8 mouse cellular contexts compared by ENCODE assay signal in the genomic region with DNA sequence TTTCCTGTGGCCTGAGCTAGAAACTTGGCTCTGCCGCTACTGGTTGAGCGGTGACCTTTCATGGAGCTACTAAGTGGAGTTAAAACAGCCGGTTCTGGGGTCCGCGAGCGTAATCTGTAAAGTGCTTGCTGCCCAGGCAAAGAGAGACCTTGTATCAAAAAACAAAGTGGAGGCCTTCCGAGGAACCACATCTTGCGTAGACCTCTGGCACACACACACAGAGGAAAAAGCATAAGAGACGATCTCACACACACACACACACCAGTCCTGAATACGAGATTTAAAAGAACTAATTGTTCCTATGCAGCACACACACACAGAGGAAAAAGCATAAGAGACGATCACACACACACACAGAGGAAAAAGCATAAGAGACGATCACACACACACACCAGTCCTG. TPM values are rescaled to one million over a fixed set of nuclear protein-coding genes. Genes with fewer than 3 reads are reported as not detected.
A peak's percentile ranks its signal among the peaks of the same experiment; 100 is the strongest.
DNase-seq lines count a peak whose midpoint lies in the region; ATAC-seq and TF ChIP-seq lines count a peak whose summit lies in the region.

No protein-coding gene starts in this region.

- peak overlapping the region; percentile 97 for H3K27ac ChIP-seq in spleen, adult 2 months (ENCODE audit: insufficient read depth, low read length)
- peak overlapping the region; percentile 87 for H3K27ac ChIP-seq in limb, embryonic 15.5 days
- H3K27ac ChIP-seq in stomach, embryonic 16.5 days (ENCODE audit: low read length), result peak overlapping the region; percentile 90

- peak overlapping the region; percentile 68 for H3K4me2 ChIP-seq in limb, embryonic 15.5 days
- H3K4me2 ChIP-seq in stomach, embryonic 16.5 days (ENCODE audit: low read depth, low read length), result peak overlapping the region; percentile 75

- TF ChIP-seq POLR2A in spleen, adult 2 months (IDR thresholded peaks at IDR 0.05; ENCODE audit: low read depth, low read length), result no peak

- no peak for TF ChIP-seq CTCF in spleen, adult 2 months (IDR thresholded peaks at IDR 0.05; ENCODE audit: extremely low read depth, insufficient read depth, insufficient read length, insufficient replicate concordance)

- peak overlapping the region; percentile 50 for H3K9ac ChIP-seq in limb, embryonic 15.5 days
- peak overlapping the region; percentile 79 for H3K9ac ChIP-seq in stomach, embryonic 16.5 days (ENCODE audit: low read length)

- DNase-seq in cerebellum, adult 9-11 months, result no peak
- DNase-seq in spleen, adult 2 months (ENCODE audit: low read depth in 1 of 2, low spot score in 2 of 2), result no peak
- DNase-seq in spleen, postnatal 4 days (ENCODE audit: low spot score in 2 of 2), result no peak
- DNase-seq in thymus, postnatal 14 days, result no peak
- no peak for DNase-seq in cerebellum, postnatal 10 days

- peak overlapping the region; percentile 48 for H3K4me3 ChIP-seq in spleen, adult 2 months (ENCODE audit: extremely low read depth, insufficient read depth, insufficient read length)
- H3K4me3 ChIP-seq in limb, embryonic 15.5 days, result peak overlapping the region; percentile 62
- H3K4me3 ChIP-seq in stomach, embryonic 16.5 days (replicated peaks; ENCODE audit: low read length), result peak overlapping the region; percentile 74

- H3K27me3 ChIP-seq in spleen, adult 2 months (ENCODE audit: control insufficient read depth, insufficient read depth, low read length), result no peaks in the 10 kb centered on the region
- H3K27me3 ChIP-seq in limb, embryonic 15.5 days, result no peaks in the 10 kb centered on the region
- H3K27me3 ChIP-seq in stomach, embryonic 16.5 days (ENCODE audit: control insufficient read depth, insufficient read depth, low read length), result no peaks in the 10 kb centered on the region

- H3K4me1 ChIP-seq in spleen, adult 2 months (ENCODE audit: control insufficient read depth, insufficient read depth, insufficient read length), result peaks cover 64% of the 10 kb centered on the region; the same call in 1 of the 2 replicates
- H3K4me1 ChIP-seq in limb, embryonic 15.5 days, result peaks cover 21% of the 10 kb centered on the region
- H3K4me1 ChIP-seq in stomach, embryonic 16.5 days (ENCODE audit: control insufficient read depth, insufficient read depth, low read length), result peaks cover 17% of the 10 kb centered on the region

- 0 out of 2 replicates have a peak, but pooled peaks have one; percentile 20 for ATAC-seq in cerebellum, adult (ENCODE audit: insufficient number of reproducible peaks, low FRiP score, low TSS enrichment)
- no peak for ATAC-seq in limb, embryonic 15.5 days (ENCODE audit: insufficient number of reproducible peaks, low FRiP score, low TSS enrichment, low read depth)
- peak; percentile 8; the same call in 1 of the 2 replicates for ATAC-seq in stomach, embryonic 16.5 days (ENCODE audit: insufficient read depth, low FRiP score)

- no peaks in the 10 kb centered on the region for H3K36me3 ChIP-seq in spleen, adult 2 months (ENCODE audit: control insufficient read depth, insufficient read depth, low read length)
- 0 out of 2 replicates have a peak, but pooled peaks cover under 1% of the 10 kb centered on the region for H3K36me3 ChIP-seq in limb, embryonic 15.5 days
- no peaks in the 10 kb centered on the region for H3K36me3 ChIP-seq in stomach, embryonic 16.5 days (ENCODE audit: control insufficient read depth, insufficient read depth, low read length)

- no peaks in the 10 kb centered on the region for H3K9me3 ChIP-seq in limb, embryonic 15.5 days
- H3K9me3 ChIP-seq in stomach, embryonic 16.5 days (replicated peaks; ENCODE audit: control insufficient read depth, low read length), result no peaks in the 10 kb centered on the region

- WGBS in spleen, adult 2 months, result 16% methylated on average over 12 of the region's 12 CpGs
- WGBS in limb, embryonic 15.5 days, result 24% methylated on average over 12 of the region's 12 CpGs
- 20% methylated on average over 12 of the region's 12 CpGs for WGBS in stomach, embryonic 16.5 days

RNA-seq across cellular contexts. Expression of a gene that starts 0.4 kb away (rescaled TPM):
- 38.4 and 42.4 TPM in 2 replicates for polyA plus RNA-seq in spleen, adult 2 months (2012; rRNA removed)
- 102 and 103 TPM in 2 replicates for polyA plus RNA-seq in limb, embryonic 15.5 days (2015; fragmentation: Nextera tagmentation; extraction: Ambion mirVana)
- 103 and 104 TPM in 2 replicates for polyA plus RNA-seq in stomach, embryonic 16.5 days (2015; fragmentation: Nextera tagmentation; extraction: Ambion mirVana)

RNA-seq across cellular contexts. Expression of a gene that starts 47.3 kb away (rescaled TPM):
- polyA plus RNA-seq in spleen, adult 2 months (2012; rRNA removed), result 3.8 and 3.9 TPM in 2 replicates
- 9.0 and 9.1 TPM in 2 replicates for polyA plus RNA-seq in limb, embryonic 15.5 days (2015; fragmentation: Nextera tagmentation; extraction: Ambion mirVana)
- polyA plus RNA-seq in stomach, embryonic 16.5 days (2015; fragmentation: Nextera tagmentation; extraction: Ambion mirVana), result 8.2 and 8.7 TPM in 2 replicates
